Mouse (Mus musculus) stomach, postnatal 0 days (tissue): Measurements from ENCODE around the gene Eif4g1.
A peak's percentile ranks its signal among the peaks of the same experiment; 100 is the strongest.

Source experiments
- CTCF ChIP-seq: IDR thresholded peaks from 2 replicates; pipeline ENCODE4 v1.5.1; 2016; ENCODE audit warnings: antibody characterized with exemption, low read depth, mild to moderate bottlenecking, moderate library complexity
- EP300 ChIP-seq: optimal IDR thresholded peaks from 2 replicates; pipeline ENCODE3; 2016; ENCODE audit warnings: antibody characterized with exemption

DNA sequence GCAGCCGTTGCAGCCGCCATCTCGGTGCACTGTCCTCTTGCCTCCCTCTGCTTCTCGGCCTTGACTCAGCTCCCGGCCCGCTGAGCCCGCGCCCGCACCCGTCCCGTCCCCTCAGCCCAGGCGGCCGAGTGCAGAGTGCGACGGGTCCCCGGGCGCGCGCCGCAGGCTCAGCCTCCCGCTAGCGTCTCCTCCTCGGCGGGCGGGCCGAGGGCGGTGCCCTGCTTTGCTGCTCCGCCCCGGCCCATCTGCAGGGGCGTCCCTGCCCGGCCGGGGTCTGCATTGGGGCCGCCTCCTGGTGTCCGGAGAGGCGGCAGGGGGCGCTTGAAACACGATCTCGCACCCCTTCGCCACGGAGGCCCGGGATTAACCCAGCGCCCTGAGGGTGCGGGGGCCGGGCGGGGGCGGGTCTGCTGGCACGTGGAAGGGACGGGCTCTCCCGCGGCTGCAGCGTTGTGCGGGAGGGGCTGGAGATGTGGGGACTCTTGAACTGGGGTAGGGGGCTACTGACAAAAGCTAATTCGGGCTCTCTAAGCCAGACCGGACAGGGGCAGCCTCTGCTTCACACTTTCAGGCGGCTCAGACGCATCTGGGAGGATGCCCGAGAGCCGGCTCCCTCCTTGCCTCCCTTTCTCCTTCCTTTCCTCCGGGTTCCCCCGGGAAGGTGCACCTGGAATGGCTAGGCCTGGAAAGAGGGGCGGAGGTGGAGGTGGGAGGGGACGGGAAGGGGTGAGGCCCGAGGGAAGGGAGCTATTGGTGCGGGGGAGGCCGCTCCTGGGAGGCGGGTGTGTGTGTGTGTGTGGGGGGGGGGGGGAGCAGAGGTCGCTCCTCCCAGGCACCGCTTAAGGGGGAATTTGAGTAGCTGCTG, 48.1 kb downstream of the Eif4g1 start:
- TF ChIP-seq CTCF (peak; percentile 62), EP300 (peak; percentile 25)
